Mouse (Mus musculus): ENCODE data around the gene Aebp2. TPM values are rescaled to one million over a fixed set of nuclear protein-coding genes. Genes with fewer than 3 reads are reported as not detected.
A peak's percentile ranks its signal among the peaks of the same experiment; 100 is the strongest.

Gene Aebp2
- total and polyA plus RNA-seq, 2 experiments from 2014 or later, result 5.2 to 14.8 TPM

- DNase-seq (ENCODE audit: low spot score) (no peak), ATAC-seq (ENCODE audit: insufficient read depth, low read depth) (no peak)
- H3K27me3 ChIP-seq (ENCODE audit: control insufficient read depth, insufficient read depth, low read length), result no peaks in the 10 kb centered on the region
These were observed 55.5 kb downstream of the Aebp2 start for GRCm38 (mm10) chr6:140677960-140678359.

DNA sequence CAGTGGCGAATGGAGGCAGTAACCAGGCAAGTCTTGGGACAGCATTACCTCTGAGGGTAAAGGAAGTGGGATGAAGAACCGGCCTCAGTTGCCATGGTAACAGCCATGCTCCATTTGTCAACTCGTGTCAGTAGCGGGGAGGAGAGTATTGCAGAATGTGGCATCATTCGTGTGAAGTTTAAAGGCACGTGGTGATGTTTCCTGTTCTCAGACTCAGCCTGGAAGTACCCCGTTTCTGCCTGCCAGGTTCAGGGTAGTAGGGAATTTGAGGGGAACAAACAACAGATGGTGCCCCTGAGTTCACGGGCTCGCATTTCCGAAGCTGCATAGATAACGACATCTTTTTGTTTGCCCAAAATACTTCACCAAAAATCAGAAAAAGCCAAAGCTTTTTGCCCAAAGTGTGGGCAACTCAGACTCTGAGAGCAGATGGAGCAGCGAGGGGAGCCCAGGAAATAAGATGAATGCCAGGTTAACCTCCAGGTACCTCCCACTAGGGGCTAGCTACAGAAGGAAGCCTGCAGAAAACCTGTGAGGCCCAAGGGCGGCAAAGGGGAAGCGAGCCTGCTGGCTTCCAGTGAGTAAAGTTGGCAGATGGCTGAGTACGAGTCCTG is 56.3 kb downstream of the Aebp2 start:
- ATAC-seq (ENCODE audit: insufficient read depth, low read depth) (no peak), DNase-seq (ENCODE audit: low spot score) (no peak)
- H3K4me2 ChIP-seq (ENCODE audit: low read depth, low read length), result no peak overlapping the region
- TF ChIP-seq EP300 (IDR thresholded peaks at IDR 0.05; ENCODE audit: low read depth) (no peak), CTCF (IDR thresholded peaks at IDR 0.05; ENCODE audit: low read depth) (no peak)
- H3K27ac ChIP-seq (ENCODE audit: low read depth), result no peak overlapping the region
- no peaks in the 10 kb centered on the region for H3K9me3 ChIP-seq (replicated peaks; ENCODE audit: control insufficient read depth, low read length)
- H3K27me3 ChIP-seq (ENCODE audit: control insufficient read depth, insufficient read depth, low read length), result no peaks in the 10 kb centered on the region
- no peaks in the 10 kb centered on the region for H3K36me3 ChIP-seq (replicated peaks; ENCODE audit: control insufficient read depth, insufficient read depth, low read length)
- H3K4me3 ChIP-seq (ENCODE audit: low read depth, low read length), result no peak overlapping the region
- 38% methylated on average over 15 of the region's 15 CpGs for WGBS
- H3K9ac ChIP-seq (replicated peaks; ENCODE audit: low read depth, low read length), result no peak overlapping the region
- H3K4me1 ChIP-seq (ENCODE audit: control insufficient read depth, insufficient read depth), result peaks cover 3% of the 10 kb centered on the region; the same call in 1 of the 2 replicates

More at GRCm38 (mm10) chr6:140677960-140678359, 55.5 kb downstream of the Aebp2 start:
- Histone ChIP-seq H3K27ac (ENCODE audit: low read depth) (no peak overlapping the region), H3K9me3 (replicated peaks; ENCODE audit: control insufficient read depth, low read length) (no peaks in the 10 kb centered on the region), H3K4me2 (ENCODE audit: low read depth, low read length) (no peak overlapping the region), H3K36me3 (replicated peaks; ENCODE audit: control insufficient read depth, insufficient read depth, low read length) (no peaks in the 10 kb centered on the region), H3K9ac (replicated peaks; ENCODE audit: low read depth, low read length) (no peak overlapping the region), H3K4me3 (ENCODE audit: low read depth, low read length) (no peak overlapping the region), H3K4me1 (ENCODE audit: control insufficient read depth, insufficient read depth) (peaks cover 3% of the 10 kb centered on the region; the same call in 1 of the 2 replicates)
- 59% methylated on average over 9 of the region's 9 CpGs for WGBS
- TF ChIP-seq EP300 (IDR thresholded peaks at IDR 0.05; ENCODE audit: low read depth) (0 out of 2 replicates have a peak, but pooled peaks have one; percentile 1), CTCF (IDR thresholded peaks at IDR 0.05; ENCODE audit: low read depth) (no peak)

DNA sequence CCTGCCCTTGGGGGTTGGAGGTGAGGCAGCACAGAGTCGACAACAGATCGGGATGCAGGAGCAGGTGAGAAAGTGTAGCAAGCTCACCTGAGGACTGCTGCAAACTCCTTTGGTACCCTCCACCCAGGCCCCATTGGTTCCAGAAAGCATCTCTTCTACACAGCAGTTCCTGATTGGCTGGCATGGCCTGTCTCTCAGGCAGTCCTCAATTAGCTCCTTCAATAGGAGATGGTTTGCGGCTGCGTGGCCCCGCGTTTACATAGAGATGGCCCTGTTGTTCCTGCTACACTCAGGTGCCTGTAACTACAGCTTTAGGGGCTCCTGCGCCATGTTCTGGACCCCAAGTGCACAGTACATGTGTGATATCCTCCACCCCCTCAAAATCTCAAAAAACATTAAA is 58.2 kb downstream of the Aebp2 start:
- Histone ChIP-seq H3K36me3 (replicated peaks; ENCODE audit: control insufficient read depth, insufficient read depth, low read length) (no peaks in the 10 kb centered on the region), H3K4me2 (ENCODE audit: low read depth, low read length) (no peak overlapping the region), H3K4me3 (ENCODE audit: low read depth, low read length) (no peak overlapping the region), H3K27ac (ENCODE audit: low read depth) (no peak overlapping the region), H3K9ac (replicated peaks; ENCODE audit: low read depth, low read length) (no peak overlapping the region), H3K4me1 (ENCODE audit: control insufficient read depth, insufficient read depth) (peaks cover 3% of the 10 kb centered on the region; the same call in 1 of the 2 replicates), H3K9me3 (replicated peaks; ENCODE audit: control insufficient read depth, low read length) (no peaks in the 10 kb centered on the region), H3K27me3 (ENCODE audit: control insufficient read depth, insufficient read depth, low read length) (no peaks in the 10 kb centered on the region)
- DNase-seq (ENCODE audit: low spot score) (no peak), ATAC-seq (ENCODE audit: insufficient read depth, low read depth) (no peak)
- no peak for TF ChIP-seq CTCF (IDR thresholded peaks at IDR 0.05; ENCODE audit: low read depth)
- TF ChIP-seq EP300 (IDR thresholded peaks at IDR 0.05; ENCODE audit: low read depth), result no peak
- WGBS, result 77% methylated on average over 7 of the region's 7 CpGs

DNA sequence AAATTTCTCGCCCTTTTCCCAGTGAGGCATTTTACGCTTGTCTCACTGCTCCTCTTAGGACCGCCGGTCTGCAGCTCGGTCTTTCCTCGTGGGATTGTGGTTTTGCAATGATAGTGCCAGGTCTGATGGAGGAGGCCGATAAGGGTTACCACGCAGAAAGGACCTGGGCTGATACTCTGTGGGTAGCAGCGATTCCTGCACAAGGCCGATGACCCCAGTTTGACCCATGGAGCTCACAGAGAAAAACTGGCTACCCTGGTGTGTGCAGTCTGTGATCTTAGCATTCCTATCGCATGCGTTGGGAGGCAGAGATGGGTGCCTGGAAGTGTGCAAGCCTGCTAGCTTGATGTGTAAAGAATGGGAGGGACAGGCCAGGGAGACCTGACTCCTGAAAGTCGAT is 60.4 kb downstream of the Aebp2 start:
- 32% methylated on average over 13 of the region's 13 CpGs for WGBS
- no peaks in the 10 kb centered on the region for H3K9me3 ChIP-seq (replicated peaks; ENCODE audit: control insufficient read depth, low read length)
- no peak overlapping the region for H3K4me3 ChIP-seq (ENCODE audit: low read depth, low read length)
- no peak overlapping the region for H3K27ac ChIP-seq (ENCODE audit: low read depth)
- TF ChIP-seq EP300 (IDR thresholded peaks at IDR 0.05; ENCODE audit: low read depth) (no peak), CTCF (IDR thresholded peaks at IDR 0.05; ENCODE audit: low read depth) (no peak)
- no peak for DNase-seq (ENCODE audit: low spot score)
- no peaks in the 10 kb centered on the region for H3K36me3 ChIP-seq (replicated peaks; ENCODE audit: control insufficient read depth, insufficient read depth, low read length)
- peaks cover 3% of the 10 kb centered on the region; the same call in 1 of the 2 replicates for H3K4me1 ChIP-seq (ENCODE audit: control insufficient read depth, insufficient read depth)
- no peak overlapping the region for H3K9ac ChIP-seq (replicated peaks; ENCODE audit: low read depth, low read length)
- peak; percentile 27; the same call in 1 of the 2 replicates for ATAC-seq (ENCODE audit: insufficient read depth, low read depth)
- no peak overlapping the region for H3K4me2 ChIP-seq (ENCODE audit: low read depth, low read length)
- H3K27me3 ChIP-seq (ENCODE audit: control insufficient read depth, insufficient read depth, low read length), result no peaks in the 10 kb centered on the region

DNA sequence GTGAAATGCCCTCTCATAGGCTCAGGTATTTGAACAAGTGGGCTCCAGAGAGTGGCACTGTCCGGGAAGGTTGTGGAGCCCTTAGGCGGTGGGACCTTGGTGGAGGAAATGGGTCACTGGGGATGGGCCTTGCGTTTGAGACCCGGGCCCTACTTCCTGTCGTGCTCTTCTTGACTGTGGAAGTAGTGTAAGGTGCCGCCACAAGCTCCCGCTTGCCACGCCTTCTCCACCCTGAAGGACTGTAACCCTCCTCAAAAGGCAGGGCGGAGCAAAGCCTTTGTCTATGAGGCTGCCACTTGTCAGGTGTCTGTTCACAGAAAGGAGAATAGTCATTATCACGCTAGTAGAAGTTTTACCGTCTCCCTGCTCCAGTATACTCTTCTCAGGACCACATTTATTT is 61.9 kb downstream of the Aebp2 start:
- ATAC-seq (ENCODE audit: insufficient read depth, low read depth) (no peak), DNase-seq (ENCODE audit: low spot score) (no peak)
- TF ChIP-seq CTCF (IDR thresholded peaks at IDR 0.05; ENCODE audit: low read depth) (no peak), EP300 (IDR thresholded peaks at IDR 0.05; ENCODE audit: low read depth) (no peak)
- Histone ChIP-seq H3K4me2 (ENCODE audit: low read depth, low read length) (no peak overlapping the region), H3K4me1 (ENCODE audit: control insufficient read depth, insufficient read depth) (peaks cover 2% of the 10 kb centered on the region; the same call in 1 of the 2 replicates), H3K36me3 (replicated peaks; ENCODE audit: control insufficient read depth, insufficient read depth, low read length) (no peaks in the 10 kb centered on the region), H3K9me3 (replicated peaks; ENCODE audit: control insufficient read depth, low read length) (no peaks in the 10 kb centered on the region), H3K27ac (ENCODE audit: low read depth) (no peak overlapping the region), H3K9ac (replicated peaks; ENCODE audit: low read depth, low read length) (no peak overlapping the region), H3K4me3 (ENCODE audit: low read depth, low read length) (no peak overlapping the region), H3K27me3 (ENCODE audit: control insufficient read depth, insufficient read depth, low read length) (no peaks in the 10 kb centered on the region)
- 90% methylated on average over 11 of the region's 11 CpGs for WGBS

Measured in heart, postnatal 0 days (tissue).